Mouse (Mus musculus) hindbrain, embryonic 12.5 days (tissue): Measurements from ENCODE around the gene Epb41l1. TPM values are rescaled to one million over a fixed set of nuclear protein-coding genes. Genes with fewer than 3 reads are reported as not detected.
A peak's percentile ranks its signal among the peaks of the same experiment; 100 is the strongest.

Experiments used
- ATAC-seq: fragments of 200-750 bp; cut with Nextera tagmentation; 2 replicates; pipeline ENCODE4 v1.8.0; 2017; ENCODE audit warnings: moderate TSS enrichment; ENCODE audit not compliant: low FRiP score
- H3K27ac ChIP-seq: fragments of 300-500 bp; sonication (generic); 2 replicates; pipeline ENCODE4 v1.5.1; 2016; ENCODE audit warnings: mild to moderate bottlenecking
- H3K27me3 ChIP-seq: fragments of 300-500 bp; sonication (generic); 2 replicates; pipeline ENCODE4 v1.6.1; 2016; ENCODE audit warnings: mild to moderate bottlenecking
- H3K36me3 ChIP-seq: fragments of 300-500 bp; sonication (generic); 2 replicates; pipeline ENCODE4 v1.6.1; 2016; ENCODE audit warnings: mild to moderate bottlenecking
- H3K4me1 ChIP-seq: fragments of 300-500 bp; sonication (generic); 2 replicates; pipeline ENCODE4 v1.6.1; 2016
- H3K4me2 ChIP-seq: fragments of 300-500 bp; sonication (generic); replicated peaks from 2 replicates; pipeline ENCODE4 v1.6.1; 2016; ENCODE audit warnings: mild to moderate bottlenecking
- H3K4me3 ChIP-seq: fragments of 300-500 bp; sonication (generic); 2 replicates; pipeline ENCODE4 v1.5.1; 2016; ENCODE audit warnings: mild to moderate bottlenecking
- H3K9ac ChIP-seq: fragments of 300-500 bp; sonication (generic); 2 replicates; pipeline ENCODE4 v1.6.1; 2016; ENCODE audit warnings: mild to moderate bottlenecking, moderate library complexity
- H3K9me3 ChIP-seq: fragments of 300-500 bp; sonication (generic); replicated peaks from 2 replicates; pipeline ENCODE4 v1.6.1; 2016; ENCODE audit warnings: mild to moderate bottlenecking
- WGBS: fragments of 180-500 bp; shearing (Covaris S2); methylation state at CpG from one replicate; pipeline ENCODE4 v1.1.7; 2016; 5-methylcytosine and 5-hydroxymethylcytosine counted together
- polyA plus RNA-seq: library from polyadenylated mRNA; unstranded; fragments of >200 nt; fragmentation: Nextera tagmentation; extraction: Ambion mirVana; gene quantifications from 2 replicates; pipeline ENCODE4 v1.2.1, GENCODE M21; 2016

Epb41l1 gene
- polyA plus RNA-seq, 1 experiment from 2014 or later: 7.1 TPM

DNA sequence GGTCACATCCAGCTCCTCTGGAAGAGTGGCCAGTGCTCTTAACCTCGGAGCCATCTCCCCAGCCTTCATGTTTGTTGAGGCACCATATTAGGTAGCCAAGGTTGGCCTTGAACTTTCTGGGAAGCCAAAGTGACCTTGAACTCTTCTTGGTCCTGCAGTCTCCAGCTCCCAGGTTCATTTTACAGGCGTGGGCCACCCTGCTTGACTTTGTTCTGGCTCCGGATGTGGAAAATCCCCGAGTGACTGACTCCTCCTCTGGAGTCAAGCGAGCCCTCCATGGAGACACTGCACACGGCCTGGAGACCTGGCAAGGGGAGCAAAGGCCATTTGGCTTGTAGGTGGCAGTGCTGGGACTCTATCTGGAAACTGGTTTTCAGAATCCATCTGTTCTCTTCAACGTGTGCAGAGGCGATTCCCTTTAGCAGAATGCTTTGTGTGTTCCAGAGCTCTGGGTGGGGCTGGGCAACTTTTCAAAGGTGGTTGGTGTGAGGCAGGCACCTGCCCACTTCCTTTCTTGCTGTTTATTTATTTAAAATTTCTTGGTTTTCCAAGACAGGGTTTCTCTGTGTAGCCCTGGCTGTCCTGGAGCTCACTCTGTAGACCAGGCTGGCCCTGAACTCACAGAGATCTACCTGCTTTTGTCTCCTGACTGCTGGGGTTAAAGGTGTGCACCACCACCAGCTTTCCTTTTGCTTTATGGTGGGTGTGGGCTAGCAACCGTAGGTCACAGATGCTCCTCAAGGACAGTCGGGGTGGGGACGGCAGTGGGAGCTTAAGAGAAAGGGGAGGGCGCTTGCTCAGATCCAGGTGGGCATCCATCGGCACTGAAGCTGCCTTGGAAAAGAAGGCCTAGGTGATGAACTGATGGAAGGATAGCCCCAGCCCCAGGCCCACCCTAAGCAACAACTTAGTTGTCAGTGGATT, 30.8 kb downstream of the Epb41l1 start:
- Histone ChIP-seq H3K27me3 (no peaks in the 10 kb centered on the region), H3K9me3 (no peaks in the 10 kb centered on the region), H3K4me1 (peaks cover 3% of the 10 kb centered on the region; the same call in 1 of the 2 replicates), H3K36me3 (no peaks in the 10 kb centered on the region), H3K9ac (no peak overlapping the region), H3K27ac (no peak overlapping the region), H3K4me3 (no peak overlapping the region), H3K4me2 (no peak overlapping the region)
- 84% methylated on average over 13 of the region's 13 CpGs for WGBS
- no peak for ATAC-seq

DNA sequence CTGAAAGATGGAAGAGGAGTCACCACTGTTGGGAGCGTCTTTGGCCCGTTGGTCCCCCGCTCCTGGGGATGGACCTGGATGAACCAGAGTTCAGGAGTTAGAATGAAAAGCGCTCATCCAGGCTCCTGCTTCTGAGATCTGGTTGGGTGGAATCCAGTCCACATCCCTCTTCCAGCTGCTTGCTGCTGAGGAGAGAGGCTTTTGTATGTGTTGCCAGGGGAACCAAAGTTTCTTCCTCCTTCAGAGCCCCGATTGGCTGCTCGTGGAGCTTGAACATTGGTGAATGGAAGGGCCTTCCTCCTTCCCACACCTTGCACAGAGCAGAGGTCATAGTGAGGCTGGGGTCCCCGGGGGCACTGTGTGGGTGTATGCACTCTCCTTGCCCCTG, 31.4 kb downstream of the Epb41l1 start:
- Histone ChIP-seq H3K27me3 (no peaks in the 10 kb centered on the region), H3K4me2 (no peak overlapping the region), H3K4me3 (no peak overlapping the region), H3K36me3 (no peaks in the 10 kb centered on the region), H3K9me3 (no peaks in the 10 kb centered on the region), H3K4me1 (peaks cover 3% of the 10 kb centered on the region; the same call in 1 of the 2 replicates), H3K9ac (no peak overlapping the region), H3K27ac (no peak overlapping the region)
- ATAC-seq: no peak
- WGBS: 56% methylated on average over 7 of the region's 7 CpGs

DNA sequence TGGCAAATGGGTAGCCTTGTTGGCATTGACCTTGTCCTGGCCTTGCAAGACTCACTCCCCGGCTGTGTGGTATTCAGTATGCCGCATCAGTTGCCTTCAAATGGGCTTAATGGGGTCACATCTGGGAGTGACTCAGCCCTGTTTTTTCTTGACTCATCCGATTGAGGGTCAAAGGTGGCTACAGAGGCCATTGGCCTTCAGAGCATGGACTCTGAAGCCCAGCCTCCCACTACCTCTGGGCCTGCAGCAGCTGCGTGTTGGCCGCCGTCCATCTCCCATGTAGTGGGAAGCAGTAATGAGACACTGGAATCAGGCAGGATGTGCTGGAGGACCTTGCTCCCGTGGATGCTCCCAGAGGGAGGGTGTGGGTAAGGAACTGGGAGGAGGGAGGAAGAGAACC, 33.1 kb downstream of the Epb41l1 start:
- 79% methylated on average over 7 of the region's 7 CpGs for WGBS
- Histone ChIP-seq H3K27me3 (no peaks in the 10 kb centered on the region), H3K4me2 (no peak overlapping the region), H3K27ac (no peak overlapping the region), H3K36me3 (no peaks in the 10 kb centered on the region), H3K4me1 (peaks cover 3% of the 10 kb centered on the region; the same call in 1 of the 2 replicates), H3K4me3 (no peak overlapping the region), H3K9me3 (no peaks in the 10 kb centered on the region), H3K9ac (no peak overlapping the region)
- ATAC-seq: no peak

DNA sequence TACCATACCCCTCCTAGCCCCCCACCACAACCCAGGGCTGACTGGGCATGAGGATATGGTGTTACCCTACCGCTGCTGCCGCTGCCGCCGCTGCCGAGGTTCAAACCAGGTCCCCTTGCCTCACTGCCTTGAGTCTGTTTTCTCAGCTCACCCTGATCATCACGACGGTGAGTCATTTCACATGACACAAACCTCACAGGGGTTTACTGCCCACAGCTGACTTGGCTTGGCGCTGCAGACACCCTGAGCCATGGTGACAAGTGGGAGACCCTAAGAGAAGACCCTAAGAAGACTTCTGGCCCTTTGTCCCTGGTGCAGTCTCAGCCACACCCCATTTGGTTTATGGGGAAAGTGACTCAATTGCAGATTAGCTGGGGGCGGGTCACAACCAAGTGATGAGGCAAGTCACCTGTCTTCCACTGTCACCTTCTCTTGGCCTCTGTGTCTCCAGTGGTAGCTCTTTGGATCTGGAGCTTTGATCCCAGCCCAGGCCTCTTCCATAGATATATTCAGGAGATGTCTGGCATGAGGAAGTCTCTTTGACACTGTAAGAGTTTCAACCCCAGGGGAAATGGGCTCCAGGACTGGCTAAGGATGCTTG, 34.9 kb downstream of the Epb41l1 start:
- H3K4me1 ChIP-seq: peaks cover 9% of the 10 kb centered on the region
- no peak overlapping the region for H3K4me3 ChIP-seq
- H3K27me3 ChIP-seq: no peaks in the 10 kb centered on the region
- H3K9ac ChIP-seq: no peak overlapping the region
- H3K9me3 ChIP-seq: no peaks in the 10 kb centered on the region
- 87% methylated on average over 9 of the region's 9 CpGs for WGBS
- H3K36me3 ChIP-seq: no peaks in the 10 kb centered on the region
- no peak overlapping the region for H3K4me2 ChIP-seq
- no peak for ATAC-seq
- no peak overlapping the region for H3K27ac ChIP-seq

DNA sequence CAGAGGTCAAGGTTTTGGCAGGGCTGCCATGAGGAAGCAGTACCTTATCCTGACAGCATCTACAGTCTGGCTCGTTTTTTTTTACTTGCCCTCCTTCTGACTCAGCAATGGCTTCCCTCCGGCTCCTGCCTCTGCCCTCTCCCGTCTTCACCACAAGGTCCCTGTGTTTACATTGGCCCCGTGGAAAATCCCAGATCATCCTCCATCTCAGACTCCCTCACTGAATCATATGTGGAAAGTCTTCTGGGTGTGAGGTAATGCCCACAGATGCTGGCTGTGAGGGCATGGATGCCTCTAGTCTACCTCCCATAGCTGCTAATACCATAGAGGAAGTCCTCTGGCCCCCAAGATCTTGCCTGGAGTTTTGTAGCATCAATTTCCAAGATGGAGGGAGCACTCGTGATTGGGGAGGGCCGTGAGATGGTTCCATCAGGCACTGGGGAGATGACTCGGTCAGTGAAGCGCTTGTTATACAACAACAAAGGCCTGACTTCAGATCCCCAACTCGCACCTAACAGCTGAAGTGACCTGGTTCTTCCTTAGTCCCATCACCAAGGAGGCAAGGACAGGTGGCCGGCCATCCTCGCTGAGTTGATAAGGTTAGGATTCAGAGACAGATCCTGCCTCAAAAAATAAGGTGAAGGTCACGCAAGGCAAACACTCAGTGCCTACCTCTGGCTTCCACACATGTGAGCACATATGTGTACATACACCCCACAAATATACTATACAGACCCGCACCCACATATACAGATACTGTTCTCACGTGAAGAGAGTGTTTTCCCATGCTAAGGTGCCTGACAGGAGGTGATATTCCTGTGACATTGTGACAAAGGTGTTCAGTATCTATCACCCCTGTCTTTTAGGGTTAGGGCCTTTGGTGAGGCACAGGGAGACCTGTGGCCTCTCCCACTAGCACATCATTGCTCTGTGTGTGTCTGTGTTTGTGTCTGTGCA, 36.0 kb downstream of the Epb41l1 start:
- Histone ChIP-seq H3K9me3 (no peaks in the 10 kb centered on the region), H3K4me3 (no peak overlapping the region), H3K27ac (no peak overlapping the region), H3K27me3 (no peaks in the 10 kb centered on the region), H3K36me3 (no peaks in the 10 kb centered on the region), H3K9ac (no peak overlapping the region), H3K4me2 (no peak overlapping the region), H3K4me1 (peaks cover 11% of the 10 kb centered on the region)
- ATAC-seq: no peak
- 79% methylated on average over 14 of the region's 14 CpGs for WGBS

DNA sequence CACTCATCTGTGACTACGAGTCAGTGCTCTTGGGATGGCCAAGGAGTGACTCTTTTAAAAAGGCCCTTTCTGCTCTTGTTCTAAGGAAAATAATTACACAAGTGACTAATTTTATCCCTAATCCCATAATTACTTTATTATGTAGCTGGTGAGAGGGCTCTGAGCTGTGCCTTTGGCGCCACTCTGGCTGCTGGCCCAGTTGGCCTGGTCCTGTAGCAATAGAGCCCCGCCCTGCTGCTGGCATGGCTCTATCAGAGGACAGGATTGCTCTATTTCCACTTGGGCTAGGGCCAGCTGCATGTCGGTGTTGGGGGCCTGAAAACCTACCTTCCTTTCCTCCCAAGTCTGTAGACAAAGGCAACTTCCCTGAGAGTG, 36.6 kb downstream of the Epb41l1 start:
- peaks cover 15% of the 10 kb centered on the region for H3K4me1 ChIP-seq

DNA sequence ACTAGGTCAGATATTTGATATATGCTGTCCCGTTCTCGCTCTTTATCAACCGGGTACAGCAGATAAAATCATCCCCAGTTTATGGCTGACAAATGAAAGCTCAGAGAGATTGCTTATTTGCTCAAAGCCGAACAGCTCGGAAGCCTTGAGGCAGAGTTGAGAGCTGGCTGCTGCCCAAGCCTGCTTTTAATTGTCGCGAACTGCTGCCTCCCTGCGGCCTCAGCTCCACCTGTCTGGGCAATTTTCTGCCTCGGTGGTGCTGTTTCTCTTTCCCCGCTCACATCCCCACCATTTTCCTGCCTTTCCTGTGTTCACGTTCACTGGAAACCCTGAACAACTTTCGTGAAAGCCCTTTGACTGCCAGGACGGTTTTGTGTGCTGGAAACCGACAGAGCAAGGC, 39.8 kb downstream of the Epb41l1 start:
- ATAC-seq: no peak
- Histone ChIP-seq H3K9ac (no peak overlapping the region), H3K4me1 (peaks cover 18% of the 10 kb centered on the region), H3K27me3 (no peaks in the 10 kb centered on the region), H3K4me2 (no peak overlapping the region), H3K9me3 (no peaks in the 10 kb centered on the region), H3K27ac (0 out of 2 replicates have a peak overlapping the region, but pooled peaks have one; percentile 13), H3K36me3 (no peaks in the 10 kb centered on the region), H3K4me3 (no peak overlapping the region)
- 44% methylated on average over 14 of the region's 14 CpGs for WGBS

More for the DNA sequence above, 36.6 kb downstream of the Epb41l1 start:
- Histone ChIP-seq H3K27me3 (no peaks in the 10 kb centered on the region), H3K9me3 (no peaks in the 10 kb centered on the region), H3K4me2 (no peak overlapping the region), H3K9ac (no peak overlapping the region), H3K4me3 (no peak overlapping the region), H3K27ac (no peak overlapping the region), H3K36me3 (no peaks in the 10 kb centered on the region)
- WGBS: 72% methylated on average over 4 of the region's 4 CpGs
- no peak for ATAC-seq

DNA sequence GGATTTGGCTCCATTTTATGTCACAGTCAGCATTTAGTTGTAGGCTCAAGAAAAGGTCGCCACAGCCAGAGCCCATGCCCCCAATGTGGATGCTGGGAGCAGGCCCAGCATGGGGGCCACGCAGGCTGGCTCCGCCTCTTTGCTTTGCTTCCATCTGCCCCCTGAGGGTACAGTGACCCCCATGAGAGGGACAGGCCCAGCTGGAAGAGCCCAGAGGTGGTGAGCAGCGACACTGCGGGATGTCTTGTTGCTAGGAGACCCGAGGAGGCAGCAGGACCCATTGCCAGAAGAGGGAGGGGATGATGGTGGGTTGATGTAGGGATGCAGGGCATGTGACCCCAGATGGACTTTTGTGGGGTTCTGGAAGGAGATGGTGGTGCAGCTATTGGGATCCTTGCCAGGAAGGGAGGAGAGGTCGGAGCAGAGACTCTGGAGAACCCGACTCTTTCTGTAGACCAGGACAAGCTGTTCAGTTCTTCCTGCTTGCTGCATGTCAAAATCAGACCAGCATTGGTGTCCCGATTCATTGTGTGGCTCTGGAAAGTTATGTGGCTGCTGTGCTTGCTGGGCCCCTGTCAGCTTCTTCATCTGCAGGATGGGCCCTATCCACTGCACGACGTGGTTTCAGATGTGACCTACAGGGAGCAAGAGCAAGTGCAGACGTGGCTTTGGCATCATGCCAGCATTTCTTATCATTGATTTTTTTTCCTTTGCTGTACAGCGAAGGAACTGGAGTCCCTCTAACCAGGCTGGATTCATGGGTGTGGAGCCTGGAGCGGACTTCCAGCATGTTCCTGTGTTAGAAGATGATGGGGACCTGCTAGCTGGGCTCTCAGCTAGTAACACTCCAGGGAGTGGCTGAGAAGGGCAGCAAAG, 41.7 kb downstream of the Epb41l1 start:
- no peak overlapping the region for H3K9ac ChIP-seq
- WGBS: 39% methylated on average over 14 of the region's 14 CpGs

DNA sequence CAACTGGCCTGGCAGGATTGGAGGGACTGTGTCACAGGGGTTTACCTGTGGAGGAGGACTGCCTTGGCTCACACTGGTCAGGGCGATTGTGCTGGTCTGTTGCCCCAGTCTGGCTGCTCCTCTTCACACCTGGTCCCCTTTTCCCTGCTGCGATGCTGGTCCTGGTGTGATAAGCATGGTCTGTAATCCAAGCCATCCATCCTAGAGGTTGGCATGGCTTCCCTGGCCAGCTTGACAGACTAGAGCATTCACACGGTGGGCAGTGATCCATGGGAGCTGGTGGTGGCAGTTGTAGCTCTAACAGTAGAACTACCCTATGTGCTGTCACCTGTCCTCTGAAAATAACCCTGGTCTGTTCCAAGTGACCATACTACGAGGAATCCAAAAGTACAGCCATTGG, 43.7 kb downstream of the Epb41l1 start:
- WGBS: 79% methylated on average over 4 of the region's 4 CpGs
- H3K4me2 ChIP-seq: no peak overlapping the region
- no peak overlapping the region for H3K9ac ChIP-seq
- H3K4me3 ChIP-seq: no peak overlapping the region
- H3K9me3 ChIP-seq: no peaks in the 10 kb centered on the region
- ATAC-seq: no peak
- H3K27ac ChIP-seq: no peak overlapping the region
- H3K4me1 ChIP-seq: peaks cover 18% of the 10 kb centered on the region
- no peaks in the 10 kb centered on the region for H3K36me3 ChIP-seq
- no peaks in the 10 kb centered on the region for H3K27me3 ChIP-seq

More for the DNA sequence above, 41.7 kb downstream of the Epb41l1 start:
- Histone ChIP-seq H3K9me3 (no peaks in the 10 kb centered on the region), H3K36me3 (no peaks in the 10 kb centered on the region), H3K27ac (no peak overlapping the region), H3K4me3 (no peak overlapping the region), H3K27me3 (no peaks in the 10 kb centered on the region), H3K4me2 (no peak overlapping the region), H3K4me1 (peaks cover 18% of the 10 kb centered on the region)
- no peak for ATAC-seq

DNA sequence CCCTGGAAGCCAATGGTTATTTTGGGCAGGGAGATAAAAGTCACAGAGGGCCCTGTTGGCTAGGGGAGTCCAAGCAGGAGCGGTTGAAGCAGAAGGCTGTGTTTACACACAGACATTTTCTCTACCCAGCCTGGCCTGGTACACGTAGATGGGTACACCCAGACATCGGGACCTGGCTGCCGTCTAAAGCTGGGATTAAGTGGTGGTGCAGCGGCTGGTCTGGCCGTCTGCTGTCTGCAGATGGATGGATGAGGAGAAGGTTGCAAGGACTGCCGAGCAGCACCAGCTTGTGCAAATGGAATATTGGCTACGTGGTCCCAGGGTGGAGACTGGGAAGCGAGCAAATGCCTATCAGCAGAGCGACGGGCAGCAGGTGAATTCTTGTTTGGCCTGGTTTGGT, 46.8 kb downstream of the Epb41l1 start:
- ATAC-seq: no peak
- no peaks in the 10 kb centered on the region for H3K9me3 ChIP-seq
- peaks cover 6% of the 10 kb centered on the region for H3K4me1 ChIP-seq
- no peak overlapping the region for H3K27ac ChIP-seq
- H3K4me2 ChIP-seq: no peak overlapping the region
- WGBS: 92% methylated on average over 11 of the region's 11 CpGs
- no peaks in the 10 kb centered on the region for H3K27me3 ChIP-seq
- H3K36me3 ChIP-seq: no peaks in the 10 kb centered on the region
- no peak overlapping the region for H3K4me3 ChIP-seq
- no peak overlapping the region for H3K9ac ChIP-seq

DNA sequence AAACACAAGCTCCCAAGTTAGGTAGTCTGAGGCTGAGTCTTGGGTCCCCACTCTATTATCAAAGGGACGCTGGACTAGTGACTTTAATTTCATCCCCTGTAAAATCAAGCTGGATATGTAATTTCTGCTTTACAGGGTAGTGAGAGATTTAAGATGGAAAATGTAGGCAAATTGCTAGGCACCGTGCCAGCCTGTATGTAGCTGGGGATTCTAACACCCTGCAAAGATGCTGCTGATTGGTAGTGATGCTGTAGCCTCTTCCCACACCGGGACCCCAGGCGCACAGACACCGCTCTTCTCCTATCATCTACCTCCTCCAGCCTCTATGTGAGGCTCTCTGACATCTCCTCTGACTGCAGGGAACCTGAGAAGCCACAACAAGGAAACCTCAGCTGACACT, 48.2 kb downstream of the Epb41l1 start:
- 83% methylated on average over 5 of the region's 5 CpGs for WGBS
- ATAC-seq: no peak
- H3K4me1 ChIP-seq: peaks cover 6% of the 10 kb centered on the region
- no peaks in the 10 kb centered on the region for H3K9me3 ChIP-seq
- no peak overlapping the region for H3K9ac ChIP-seq
- no peaks in the 10 kb centered on the region for H3K27me3 ChIP-seq
- H3K4me2 ChIP-seq: no peak overlapping the region
- H3K4me3 ChIP-seq: no peak overlapping the region
- H3K27ac ChIP-seq: no peak overlapping the region
- no peaks in the 10 kb centered on the region for H3K36me3 ChIP-seq
